Mouse (Mus musculus): ENCODE data around the gene Foxn2.
A peak's percentile ranks its signal among the peaks of the same experiment; 100 is the strongest.
"Not testable (repeated sequence)": the region's sequence is repeated elsewhere in the genome, so short reads cannot be mapped to it uniquely, and the experiment has no call there.

Foxn2 gene

DNA sequence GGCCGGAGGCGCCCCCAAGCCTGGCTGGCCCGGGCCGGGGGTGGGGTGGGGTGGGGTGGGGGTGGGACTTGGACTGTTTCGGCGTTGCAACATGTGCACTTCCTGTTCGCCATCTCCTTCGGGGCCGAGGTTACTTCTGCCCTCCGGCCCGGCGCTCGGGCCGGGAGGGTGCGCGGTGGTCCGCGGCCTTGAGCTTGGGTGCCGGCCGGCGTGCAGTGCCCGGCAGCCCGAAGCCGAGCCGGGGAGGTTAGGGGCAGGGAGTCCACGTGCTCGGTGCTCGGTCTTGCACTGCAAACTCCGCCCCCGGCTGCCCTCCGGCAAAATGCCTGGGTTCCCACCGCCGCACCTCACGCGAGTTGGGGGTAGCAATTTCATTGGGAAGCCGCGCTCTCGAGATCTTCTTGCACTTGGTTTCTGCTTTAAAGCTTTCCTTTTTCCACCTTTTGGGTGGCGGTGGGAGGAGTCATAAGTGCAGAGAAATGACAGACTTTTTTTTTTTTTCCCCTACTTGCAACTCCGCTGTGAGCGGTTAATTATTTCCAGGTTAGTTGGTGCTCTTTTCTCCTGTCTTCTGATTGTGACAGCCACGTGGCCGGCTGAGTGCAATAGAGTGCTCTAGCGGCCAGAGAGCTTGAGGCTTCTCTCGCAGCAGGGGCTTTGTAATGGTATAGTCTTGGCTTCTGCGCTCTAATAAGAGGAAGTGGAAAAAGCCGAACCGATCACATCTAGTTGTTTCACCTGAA lies 1.1 kb downstream of the Foxn2 start:
- peak; percentile 58 to 83 for DNase-seq (ENCODE audit: low spot score in 2 of 2)

DNA sequence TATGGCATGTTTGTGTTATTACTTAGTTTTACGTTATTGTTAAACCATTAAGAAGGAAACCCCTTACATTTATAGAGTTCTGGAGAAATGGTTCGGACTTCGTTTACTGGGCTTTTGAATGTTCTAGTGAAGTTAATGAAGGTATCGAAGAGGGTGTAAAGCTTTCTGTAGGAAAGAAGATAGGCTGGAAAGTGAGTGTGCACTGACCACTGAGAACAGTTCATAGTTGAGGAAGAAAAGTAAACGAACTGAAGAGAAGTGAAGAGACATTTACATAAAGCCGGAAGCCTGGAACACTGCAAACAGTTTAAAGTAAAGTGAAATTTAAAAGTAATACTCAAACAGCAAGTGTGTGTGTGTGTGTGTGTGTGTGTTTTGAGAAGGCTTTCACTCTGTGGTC lies 2.1 kb downstream of the Foxn2 start:
- DNase-seq (ENCODE audit: low spot score in 2 of 2), result no peak

DNA sequence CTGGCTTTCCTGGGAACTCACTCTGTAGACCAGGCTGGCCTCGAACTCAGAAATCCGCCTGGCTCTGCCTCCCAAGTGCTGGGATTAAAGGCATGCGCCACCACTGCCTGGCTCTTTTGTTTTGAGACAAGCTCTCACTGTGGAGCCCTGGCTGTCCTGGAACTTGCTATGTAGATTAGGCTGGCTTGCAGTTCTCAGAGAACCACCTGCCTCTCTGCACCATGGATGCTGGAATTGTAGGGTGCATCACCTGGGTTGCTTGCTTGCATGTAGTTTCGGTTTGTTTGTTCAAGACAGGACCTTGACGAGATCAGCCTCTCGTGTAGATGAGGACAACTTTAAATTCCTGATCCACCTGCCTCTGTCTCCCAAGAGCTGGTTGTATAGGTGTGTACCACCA lies 2.7 kb downstream of the Foxn2 start:
- no peak for DNase-seq (ENCODE audit: low spot score in 2 of 2)

DNA sequence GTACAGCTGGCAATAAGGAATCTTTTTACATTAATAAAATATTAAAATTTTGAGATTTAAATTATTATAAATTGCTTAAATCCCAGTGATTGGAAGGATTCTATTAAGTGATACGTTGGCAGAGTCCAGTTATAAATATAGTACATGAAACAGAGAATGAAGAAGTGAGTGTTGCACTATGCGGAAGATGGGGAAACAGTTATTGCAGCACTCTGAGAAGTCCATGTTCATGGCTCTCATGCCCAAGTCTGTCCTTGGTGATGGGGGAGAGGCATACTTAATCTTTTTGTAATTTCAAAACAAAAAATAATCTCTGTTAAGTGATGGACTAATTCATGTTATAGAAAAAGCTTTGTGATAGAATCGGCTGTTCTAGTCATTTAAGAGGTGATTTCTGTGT lies 17.6 kb downstream of the Foxn2 start:
- no peak for DNase-seq (ENCODE audit: low spot score in 2 of 2)

DNA sequence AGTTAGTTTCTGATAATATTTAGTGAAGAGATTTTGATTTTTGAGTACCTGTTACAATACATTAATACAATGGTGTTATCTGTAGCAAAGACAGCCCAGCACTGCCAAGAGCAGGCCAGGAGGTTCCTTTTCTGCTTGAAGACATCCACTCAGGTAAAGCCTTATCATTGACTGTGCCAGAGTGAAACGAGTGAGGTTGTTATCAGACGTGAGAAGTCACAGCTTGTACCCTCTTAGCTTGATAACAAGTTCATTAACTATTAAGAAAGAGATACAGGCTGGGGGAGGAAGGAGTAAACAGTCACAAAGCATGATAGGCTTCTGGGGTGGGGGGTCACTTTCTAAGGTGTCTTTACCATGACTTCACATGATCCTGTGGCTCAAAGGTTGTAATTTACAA lies 19.0 kb downstream of the Foxn2 start:
- DNase-seq (ENCODE audit: low spot score in 2 of 2), result no peak

DNA sequence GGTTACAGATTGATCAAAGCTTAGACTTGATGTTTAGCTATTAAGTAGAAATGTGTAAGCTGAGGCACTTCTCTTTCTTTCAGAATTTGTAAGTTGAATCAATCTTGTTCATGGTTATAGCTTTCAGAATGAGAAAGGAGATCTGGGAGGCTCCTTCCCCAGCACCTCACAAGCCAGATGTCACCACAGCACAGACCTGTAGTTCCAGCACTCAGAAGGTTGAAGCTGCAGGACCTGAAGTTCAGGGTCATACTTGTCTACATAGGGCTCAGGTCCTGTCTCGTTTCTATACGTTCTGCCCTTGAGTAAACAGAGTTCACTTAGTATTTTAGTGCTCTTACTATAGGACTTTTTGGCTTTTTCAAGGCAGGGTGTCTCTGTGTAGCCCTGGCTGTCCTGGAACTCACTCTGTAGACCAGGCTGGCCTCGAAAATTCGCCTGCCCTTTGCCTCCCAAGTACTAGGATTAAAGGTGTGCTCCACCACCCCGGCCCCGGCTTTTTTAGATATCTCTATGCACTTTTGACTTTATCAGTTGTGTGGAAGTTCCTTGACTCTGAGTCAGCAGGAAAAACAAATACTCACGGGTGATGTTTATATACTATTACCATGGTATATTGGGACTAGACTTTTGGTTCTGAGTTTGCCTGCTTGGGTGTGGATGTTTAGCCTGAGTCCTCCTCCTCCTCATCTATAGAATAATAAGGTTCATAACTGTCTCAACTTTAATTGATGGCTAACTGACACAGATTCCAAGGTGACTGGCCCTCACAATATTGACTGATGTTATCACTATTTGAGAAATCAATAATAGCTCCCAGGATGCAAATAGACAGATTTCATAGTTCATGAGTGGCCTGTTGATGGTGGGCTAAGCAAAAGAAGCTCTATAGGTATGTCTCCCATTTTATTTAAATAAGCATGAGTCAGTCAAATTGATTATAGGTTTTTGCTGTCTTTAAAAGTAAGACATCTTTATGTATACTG lies 19.7 kb downstream of the Foxn2 start:
- DNase-seq (ENCODE audit: low spot score in 2 of 2), result no peak

DNA sequence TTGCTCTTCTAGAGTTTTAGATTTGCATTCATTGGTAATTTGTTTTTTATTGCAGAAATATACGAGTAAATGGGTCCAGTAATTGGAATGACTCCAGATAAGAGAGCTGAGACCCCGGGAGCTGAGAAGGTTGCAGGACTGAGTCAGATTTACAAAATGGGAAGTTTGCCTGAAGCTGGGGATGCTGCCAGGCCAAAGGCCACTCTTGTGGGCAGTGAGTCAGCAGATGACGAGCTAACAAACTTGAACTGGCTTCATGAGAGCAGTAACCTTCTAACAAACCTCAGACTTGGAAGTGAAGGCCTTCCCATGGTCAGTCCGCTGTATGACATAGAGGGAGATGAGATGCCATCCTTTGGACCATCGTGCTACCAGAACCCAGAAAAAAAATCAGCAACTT lies 22.1 kb downstream of the Foxn2 start:
- DNase-seq (ENCODE audit: low spot score in 2 of 2), result no peak

DNA sequence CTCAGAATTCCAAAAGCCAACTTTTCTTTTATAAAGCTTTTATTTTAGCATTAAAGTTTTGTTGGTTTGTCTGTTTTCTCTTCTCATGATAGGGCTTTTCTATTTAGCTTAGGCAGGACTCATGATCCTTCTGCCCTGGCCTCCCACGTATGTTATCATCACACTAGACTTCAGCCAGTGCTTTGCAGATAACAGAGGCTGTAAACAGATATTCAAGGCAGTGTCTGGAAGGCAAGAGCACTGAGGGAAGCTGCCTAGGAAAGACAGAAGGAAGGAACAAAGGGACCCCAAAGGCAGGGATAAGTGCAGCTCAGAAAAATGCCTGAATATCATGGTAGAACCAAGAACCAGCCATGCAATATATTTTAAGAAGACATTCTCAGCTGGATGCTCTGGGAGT lies 26.1 kb downstream of the Foxn2 start:
- no peak for DNase-seq (ENCODE audit: low spot score in 2 of 2)

DNA sequence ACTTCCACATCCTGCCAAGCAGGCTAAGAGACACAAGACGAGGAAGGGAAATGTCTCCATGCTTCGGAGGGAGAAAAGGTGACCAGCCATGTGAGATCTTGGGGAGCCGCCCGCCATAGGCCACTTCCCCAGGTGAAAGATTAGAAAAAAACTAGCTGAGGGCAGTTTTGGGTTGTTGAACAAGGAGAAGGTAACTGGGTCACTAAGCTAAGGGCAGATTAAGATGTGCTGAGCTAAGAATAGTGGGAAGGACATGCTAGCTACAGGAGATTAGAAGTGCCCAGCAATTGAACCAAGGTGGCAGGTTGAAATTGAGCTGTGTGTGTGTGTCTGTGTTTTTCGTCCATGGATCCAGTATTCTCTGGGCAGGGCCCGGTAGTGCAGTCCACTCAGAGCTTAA lies 27.2 kb downstream of the Foxn2 start:
- no peak for DNase-seq (ENCODE audit: low spot score in 2 of 2)

DNA sequence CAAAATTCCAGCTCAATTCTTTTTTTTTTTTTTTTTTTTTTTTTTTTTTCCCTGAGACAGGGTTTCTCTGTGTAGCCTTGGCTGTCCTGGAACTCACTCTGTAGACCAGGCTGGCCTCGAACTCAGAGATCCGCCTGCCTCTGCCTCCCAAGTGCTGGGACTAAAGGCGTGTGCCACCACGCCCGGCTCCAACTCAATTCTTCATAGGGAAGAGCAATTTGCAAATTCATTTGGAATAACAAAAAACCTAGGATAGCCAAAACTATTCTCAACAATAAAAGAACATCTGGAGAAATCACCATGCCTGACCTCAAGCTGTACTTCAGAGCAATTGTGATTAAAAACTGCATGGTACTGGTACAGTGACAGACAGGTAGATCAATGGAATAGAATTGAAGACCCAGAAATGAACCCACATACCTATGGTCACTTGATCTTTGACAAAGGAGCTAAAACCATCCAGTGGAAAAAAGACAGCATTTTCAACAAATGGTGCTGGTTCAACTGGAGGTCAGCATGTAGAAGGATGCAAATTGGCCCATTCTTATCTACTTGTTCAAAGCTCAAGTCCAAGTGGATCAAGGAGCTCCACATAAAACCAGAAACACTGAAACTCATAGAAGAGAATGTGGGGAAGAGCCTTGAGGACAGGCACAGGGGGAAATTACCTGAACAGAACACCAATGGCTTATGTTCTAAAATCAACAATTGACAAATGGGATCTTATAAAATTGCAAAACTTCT lies 28.3 kb downstream of the Foxn2 start:
- not testable (repeated sequence) for DNase-seq (ENCODE audit: low spot score in 2 of 2)

DNA sequence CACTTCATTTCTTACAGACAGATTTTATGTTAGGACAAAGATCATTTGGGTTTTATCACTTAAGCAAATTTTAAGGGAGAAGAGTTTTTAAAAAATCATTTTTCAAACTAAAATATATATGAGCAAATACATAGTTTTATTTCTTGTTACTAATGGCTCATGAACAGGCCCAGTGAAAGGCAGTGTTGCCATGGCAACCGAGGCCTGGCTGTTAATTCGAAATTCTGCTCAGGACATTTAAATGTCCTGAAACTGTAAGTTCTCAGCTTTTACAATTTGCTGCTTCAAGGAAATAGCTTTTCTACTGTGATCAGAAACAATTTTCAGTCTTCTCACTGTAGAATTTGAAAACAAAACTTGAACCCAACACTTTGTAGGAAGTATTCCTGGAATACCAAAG lies 33.3 kb downstream of the Foxn2 start:
- no peak for DNase-seq (ENCODE audit: low spot score in 2 of 2)

DNA sequence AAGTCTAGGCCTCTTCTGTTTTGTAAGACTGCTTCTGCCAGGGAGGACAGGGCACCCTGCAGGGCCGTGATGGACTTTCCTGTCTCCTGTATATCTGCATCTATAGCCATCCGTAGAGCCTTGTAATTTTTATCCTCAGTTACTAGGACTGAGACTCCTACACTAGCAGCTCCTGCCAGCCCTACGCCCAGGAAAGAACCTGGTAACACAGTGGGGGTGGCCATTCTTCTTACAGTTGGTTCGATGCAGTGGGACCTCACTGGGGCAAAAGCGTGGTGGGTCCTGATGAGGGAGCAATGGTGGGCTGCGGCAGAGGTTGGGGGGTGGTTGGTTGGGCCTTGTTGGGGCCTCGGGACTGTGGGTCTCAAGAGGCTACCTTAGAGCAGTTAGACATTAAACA lies 36.7 kb downstream of the Foxn2 start:
- DNase-seq (ENCODE audit: low spot score in 2 of 2), result no peak

DNA sequence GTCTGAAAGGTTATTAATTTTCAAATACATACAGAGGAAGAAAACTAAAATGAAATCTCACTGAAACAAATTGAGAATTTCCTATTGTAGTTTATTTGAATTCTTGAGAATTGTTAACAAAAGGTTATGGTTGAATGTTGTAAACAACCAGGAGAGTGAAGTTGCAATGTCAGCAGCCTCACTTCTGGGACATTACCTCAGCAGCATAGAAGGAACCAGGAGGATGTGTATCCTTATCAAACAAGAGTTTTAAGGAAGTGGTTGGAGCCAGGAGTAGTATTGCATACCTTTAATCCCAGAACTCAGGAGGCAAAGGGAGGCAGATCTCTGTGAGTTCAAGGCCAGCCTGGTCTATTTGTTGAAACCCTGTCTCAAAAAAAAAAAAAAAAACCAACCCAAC lies 37.2 kb downstream of the Foxn2 start:
- DNase-seq (ENCODE audit: low spot score in 2 of 2), result no peak

DNA sequence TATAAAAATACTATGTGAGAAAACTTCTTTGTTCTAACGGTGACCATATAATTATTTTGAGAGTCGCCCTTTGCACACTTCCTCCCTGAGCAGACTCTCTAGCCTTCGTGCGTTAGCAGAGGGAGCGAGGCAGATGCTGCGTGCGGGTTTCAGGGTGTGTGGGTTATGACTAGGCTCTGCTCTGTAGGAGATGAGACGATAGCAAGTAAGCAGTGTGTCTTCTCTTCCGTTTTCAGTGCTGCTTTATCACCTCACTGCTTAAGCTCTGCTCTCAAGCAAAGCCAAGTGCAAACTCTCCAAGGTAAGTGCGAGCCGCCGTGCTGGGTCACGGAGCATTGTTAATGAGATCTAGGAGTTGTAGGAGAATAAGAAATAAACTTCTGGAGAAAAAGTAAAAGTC lies 38.5 kb downstream of the Foxn2 start:
- no peak for DNase-seq (ENCODE audit: low spot score in 2 of 2)

DNA sequence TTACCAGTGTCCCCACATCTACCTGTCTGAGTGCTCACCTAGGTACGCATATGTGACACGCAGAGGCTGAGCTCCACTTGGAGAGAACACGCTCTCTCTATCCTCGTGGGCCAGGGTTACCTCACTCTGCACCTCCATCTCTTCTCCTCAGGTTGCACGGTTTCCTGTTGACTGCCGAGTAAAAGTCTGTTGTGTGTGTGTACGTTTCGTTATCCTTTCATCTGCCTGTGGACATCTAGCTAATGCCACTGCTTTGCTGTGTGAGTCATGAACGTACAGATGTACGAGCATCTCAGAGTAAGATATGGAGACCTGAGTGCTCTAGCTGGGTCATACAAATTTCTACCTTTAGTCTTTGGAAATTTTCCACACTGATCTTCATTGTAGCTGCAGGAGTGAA lies 39.9 kb downstream of the Foxn2 start:
- no peak for DNase-seq (ENCODE audit: low spot score in 2 of 2)

DNA sequence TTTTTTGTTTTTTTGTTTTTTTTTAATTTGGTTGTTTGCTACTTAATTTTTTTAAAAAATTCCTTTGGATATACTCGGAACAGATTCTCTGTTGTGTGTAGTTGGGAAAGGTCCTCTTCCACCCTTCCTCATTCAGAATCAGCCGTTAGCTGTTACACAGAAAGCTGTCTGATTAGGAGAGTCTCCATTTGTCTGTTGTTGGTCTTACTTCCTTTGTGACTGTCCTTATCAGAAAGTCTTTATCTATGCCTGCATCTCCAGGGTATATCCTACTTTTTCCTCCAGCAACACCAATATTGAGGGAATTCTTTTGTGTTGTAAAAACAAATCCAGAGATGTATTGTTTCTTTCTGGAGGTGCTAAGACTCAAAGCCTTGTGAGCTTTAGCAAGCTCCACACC lies 40.6 kb downstream of the Foxn2 start:
- no peak for DNase-seq (ENCODE audit: low spot score in 2 of 2)

DNA sequence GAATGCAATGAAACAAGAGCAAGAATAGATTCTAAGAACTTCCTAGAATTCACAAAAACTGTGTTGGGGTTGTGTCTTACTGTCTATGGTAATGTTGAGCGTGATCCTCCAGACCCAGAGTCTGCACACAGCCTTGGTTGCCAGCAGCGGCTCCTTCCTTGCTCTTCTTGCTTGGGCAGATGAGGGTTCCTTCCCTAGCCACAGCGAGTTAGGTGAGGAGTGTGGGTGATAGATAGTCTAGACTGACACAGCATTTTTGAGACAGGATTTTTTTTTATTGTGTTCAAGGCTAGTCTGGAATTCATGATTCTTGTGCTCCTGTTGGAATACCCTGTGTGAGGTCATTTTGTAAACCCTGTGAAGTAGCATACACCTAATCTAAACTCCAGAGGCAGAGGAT lies 41.1 kb downstream of the Foxn2 start:
- no peak for DNase-seq (ENCODE audit: low spot score in 2 of 2)

DNA sequence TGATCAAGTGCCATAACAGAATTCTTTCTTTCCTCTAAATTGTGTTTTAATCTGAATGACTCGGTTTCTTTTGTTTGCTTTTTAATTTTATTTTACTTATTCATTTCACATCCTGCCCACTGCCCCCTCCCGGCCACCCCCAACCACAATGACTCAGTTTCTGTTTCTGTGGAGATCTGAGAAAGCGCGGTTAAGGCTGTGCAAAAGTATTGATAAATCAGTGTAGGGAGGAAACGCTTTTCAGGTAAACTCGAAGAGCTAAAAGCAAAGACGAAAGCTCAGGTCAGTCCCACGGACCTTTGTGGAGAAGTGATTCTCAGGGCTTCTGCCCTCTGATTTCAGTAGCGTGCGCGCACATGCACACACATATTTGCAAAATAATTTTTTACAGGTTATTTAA lies 44.0 kb downstream of the Foxn2 start:
- no peak for DNase-seq (ENCODE audit: low spot score in 2 of 2)

DNA sequence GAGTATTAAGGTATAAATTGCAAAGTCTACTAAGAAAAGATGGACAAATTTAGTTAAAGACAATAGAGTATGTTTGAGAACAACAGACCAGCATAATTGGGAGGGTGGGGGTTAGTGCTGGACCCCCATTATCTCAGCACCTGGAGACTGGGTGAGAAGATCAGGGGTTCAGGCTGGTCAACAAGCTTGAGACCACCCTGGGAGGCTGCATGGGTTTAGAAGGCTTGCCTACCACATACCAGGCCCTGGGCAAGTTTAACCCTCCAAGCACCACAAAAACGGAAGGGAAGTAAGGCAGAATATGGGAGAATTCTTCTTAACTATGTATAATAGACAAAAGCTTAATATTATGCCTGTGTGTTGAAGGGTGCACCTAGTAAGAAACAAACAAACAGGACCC lies 44.4 kb downstream of the Foxn2 start:
- DNase-seq (ENCODE audit: low spot score in 2 of 2), result no peak

DNA sequence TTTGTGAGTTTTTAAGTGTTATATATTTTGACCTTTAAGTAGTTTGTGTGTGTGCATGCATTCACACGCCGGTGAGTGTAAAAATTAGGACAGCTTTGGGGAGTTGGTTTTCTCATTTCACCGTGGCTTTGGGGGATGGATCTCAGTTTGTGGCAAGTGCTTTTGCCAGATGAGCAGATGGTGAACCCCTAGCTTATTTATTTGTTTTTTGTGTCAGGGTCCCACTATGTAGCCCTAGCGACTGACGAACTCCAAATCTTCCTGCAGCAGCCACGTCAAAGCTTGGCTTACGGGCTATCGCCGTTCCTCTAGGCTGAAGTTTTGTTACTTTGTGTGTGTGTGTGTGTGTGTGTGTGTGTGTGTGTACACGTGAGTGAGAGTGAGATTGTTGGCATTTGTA lies 50.0 kb downstream of the Foxn2 start:
- peak; percentile 3 to 30 for DNase-seq (ENCODE audit: low spot score in 2 of 2)

DNA sequence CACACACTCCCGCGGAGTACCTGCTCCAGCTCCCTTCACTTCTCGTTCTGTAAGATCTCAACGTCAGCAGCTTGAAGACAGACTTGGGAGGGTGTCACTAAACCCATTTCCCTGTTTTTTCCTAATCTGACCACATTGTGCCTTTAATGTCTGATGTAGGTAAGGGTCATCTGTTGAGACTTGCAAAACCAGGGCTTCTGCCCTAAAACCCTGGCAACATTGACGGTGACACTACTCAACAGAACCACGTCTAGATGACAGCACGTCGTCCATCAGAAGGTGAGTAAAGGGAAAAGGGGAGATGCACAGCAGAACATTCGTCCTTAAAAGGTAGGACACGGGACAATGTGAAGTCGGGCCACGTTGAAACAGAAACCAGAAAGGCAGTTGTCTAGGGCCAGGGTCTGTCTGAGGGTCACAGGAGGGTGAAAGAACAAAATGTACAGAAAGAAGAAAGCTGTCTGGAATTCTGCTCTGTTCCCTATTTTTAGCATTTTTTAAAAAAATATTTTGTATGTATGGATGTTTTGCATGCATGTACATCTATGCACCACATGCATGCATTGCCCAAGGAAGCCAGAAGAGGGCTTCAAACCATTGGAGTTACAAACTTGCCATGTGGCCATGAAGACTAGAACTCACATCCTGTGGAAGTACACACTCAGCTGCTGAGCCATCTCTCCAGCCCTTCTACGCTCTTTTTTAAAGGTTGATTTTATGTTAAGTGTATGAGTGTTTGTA lies 51.0 kb downstream of the Foxn2 start:
- DNase-seq (ENCODE audit: low spot score in 2 of 2), result peak in 1 of 2 experiments; percentile 42

DNA sequence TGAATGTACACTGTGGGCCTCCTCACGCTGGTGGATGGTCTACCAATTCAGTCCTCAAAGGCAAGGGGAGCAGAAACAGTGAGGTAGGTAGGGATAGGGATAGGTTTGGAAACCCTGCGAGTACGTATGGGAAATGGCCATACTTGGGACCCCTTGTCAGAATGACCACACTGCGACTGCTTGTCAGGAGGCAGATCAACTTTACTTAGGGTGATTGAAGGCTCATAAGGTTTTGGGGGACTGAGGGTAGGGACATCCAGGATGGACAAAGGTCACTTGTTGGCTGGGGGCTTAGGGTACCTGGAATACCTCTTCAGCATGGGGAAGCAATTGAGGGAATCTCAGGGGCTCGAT lies 51.6 kb downstream of the Foxn2 start:
- DNase-seq (ENCODE audit: low spot score in 2 of 2), result peak in 1 of 2 experiments; percentile 41

Measured in spleen, postnatal 4 days (tissue).